Mouse (Mus musculus) left cerebral cortex, adult 8-10 months (tissue): ENCODE measurements at regions not wholly inside any gene's neighbourhood (a gene's known extent, or its start where the extent isn't known, plus 50 kb on each side); places are given as distances from the start of the nearest gene placed in this dataset.

Source experiments
- DNase-seq, 2 experiments: peaks; one replicate each; pipeline ENCODE4 v3.0.0; 2022; ENCODE audit warnings: low spot score in 2 of 2

DNA sequence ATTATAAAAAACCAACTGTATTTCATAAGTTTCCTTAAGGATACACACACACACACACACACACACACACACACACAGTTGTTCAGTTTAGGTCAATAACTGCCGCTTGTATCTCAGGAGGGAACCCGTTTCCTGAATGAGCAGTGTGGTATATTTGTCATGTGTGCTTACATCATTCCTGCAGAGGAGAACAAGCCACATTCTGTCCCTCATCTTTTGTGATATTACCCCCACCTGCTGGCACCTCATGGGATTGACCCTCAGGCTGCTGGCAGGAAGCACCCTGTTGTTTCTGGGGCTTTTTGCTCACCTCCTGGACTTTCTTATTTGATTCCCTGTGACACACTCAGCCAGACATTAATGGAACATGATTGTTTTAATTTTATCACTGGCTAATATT is 66.4 kb upstream of the Htr1a start:
- peak; percentile 29 to 54 for DNase-seq

DNA sequence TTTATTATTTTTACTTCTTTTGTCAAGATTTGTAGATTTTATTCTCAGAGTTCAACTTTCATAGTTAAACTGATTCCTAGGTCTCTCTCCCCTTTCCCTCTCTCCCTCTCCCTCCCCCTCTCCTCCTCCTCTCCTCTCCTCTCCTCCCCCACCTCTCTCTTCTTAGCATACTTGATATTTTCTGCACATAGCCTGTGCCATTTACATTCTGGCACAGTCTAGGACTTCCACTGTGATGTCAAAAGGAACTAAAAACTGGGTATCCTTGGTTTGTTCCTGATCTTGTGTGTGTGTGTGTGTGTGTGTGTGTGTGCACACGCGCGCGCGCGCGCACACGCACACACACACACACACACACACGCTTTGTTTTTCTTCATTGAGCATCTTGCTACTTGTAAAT is 64.9 kb upstream of the Htr1a start:
- no peak for DNase-seq

DNA sequence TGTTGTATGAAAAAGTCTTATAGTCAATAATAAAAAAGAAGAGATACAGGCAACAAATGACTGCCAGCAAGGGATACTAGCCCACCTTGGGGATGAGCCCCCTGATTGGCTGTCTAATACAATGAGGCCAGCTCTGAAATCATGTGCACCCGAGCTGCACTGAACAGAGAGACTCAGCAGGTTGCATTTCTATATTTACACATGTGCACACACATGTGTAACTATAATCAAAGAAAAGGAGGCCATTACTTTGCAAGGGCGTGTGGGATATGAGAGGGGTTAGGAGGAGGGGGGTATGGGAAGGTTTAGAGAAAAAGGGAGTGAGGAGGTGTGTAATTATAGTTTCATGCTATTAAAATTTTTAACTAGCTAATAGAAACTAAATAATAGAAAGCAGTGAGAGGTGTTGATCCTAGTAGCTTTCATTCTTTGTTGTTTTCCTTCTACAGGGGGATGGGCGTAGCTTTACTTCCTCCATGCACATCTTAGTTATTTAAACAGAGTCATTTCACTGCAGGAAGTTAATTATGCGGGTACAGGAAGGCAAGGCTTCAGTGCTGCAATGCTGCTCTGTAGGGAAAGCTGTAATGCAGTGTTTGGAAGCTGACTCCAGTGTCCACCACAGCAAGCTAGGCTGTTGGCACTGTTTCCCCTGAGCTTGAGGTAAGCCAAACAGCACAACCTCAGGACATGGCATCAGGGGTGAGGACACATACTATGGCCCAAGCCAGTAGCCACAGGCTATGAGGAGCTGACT is 56.2 kb upstream of the Htr1a start:
- no peak for DNase-seq
